Mouse (Mus musculus) CH12F3 (cell line): Measurements from ENCODE around the gene Sox4.

Source experiments
- in situ Hi-C: fragments of 300-500 bp; cut with MboI; formaldehyde crosslinking; loops from 2 replicates; pipeline ENCODE4 v1.14.3; 2020; ENCODE audit warnings: low sequenced_read_pairs

Gene Sox4

GRCm38 (mm10) chr13:28948541-28948940, 5.0 kb downstream of the Sox4 start:
- in situ Hi-C loops: no loop called here

GRCm38 (mm10) chr13:28947740-28948441, 5.6 kb downstream of the Sox4 start:
- in situ Hi-C loops: no loop called here

GRCm38 (mm10) chr13:28946565-28947135, 6.9 kb downstream of the Sox4 start:
- in situ Hi-C loops: no loop called here

- in situ Hi-C loops: no loop called here
Observed at GRCm38 (mm10) chr13:28945681-28946080, 7.8 kb downstream of the Sox4 start.

- in situ Hi-C loops: no loop called here
Observed at GRCm38 (mm10) chr13:28942926-28943325, 10.6 kb downstream of the Sox4 start.

- in situ Hi-C loops: no loop called here
Observed at GRCm38 (mm10) chr13:28941983-28942630, 11.4 kb downstream of the Sox4 start.

- in situ Hi-C loops: no loop called here
Observed at GRCm38 (mm10) chr13:28933375-28933774, 20.1 kb downstream of the Sox4 start.

GRCm38 (mm10) chr13:28931776-28932175, 21.7 kb downstream of the Sox4 start:
- in situ Hi-C loops: no loop called here

- in situ Hi-C loops: no loop called here
Observed at GRCm38 (mm10) chr13:28931266-28931665, 22.2 kb downstream of the Sox4 start.

GRCm38 (mm10) chr13:28930364-28930763, 23.1 kb downstream of the Sox4 start:
- in situ Hi-C loops: no loop called here

GRCm38 (mm10) chr13:28929936-28930335, 23.6 kb downstream of the Sox4 start:
- in situ Hi-C loops: no loop called here

GRCm38 (mm10) chr13:28923136-28923535, 30.4 kb downstream of the Sox4 start:
- in situ Hi-C loops: no loop called here

GRCm38 (mm10) chr13:28917379-28918250, 35.9 kb downstream of the Sox4 start:
- in situ Hi-C loops: no loop called here

- in situ Hi-C loops: no loop called here
Observed at GRCm38 (mm10) chr13:28913656-28914055, 39.9 kb downstream of the Sox4 start.

- in situ Hi-C loops: no loop called here
Observed at GRCm38 (mm10) chr13:28906981-28907380, 46.5 kb downstream of the Sox4 start.
